In genomic region chr3:4854958-4855566, GRCm38 (mm10) we compare ENCODE assay signal across 28 mouse cellular contexts.
DNase-seq lines count a peak whose midpoint lies in the region; ATAC-seq and TF ChIP-seq lines count a peak whose summit lies in the region.
"Had no signal": no experiment of that assay in that cellular context is flagged by ENCODE, and none has a peak within 500 bp of the region (broad histone marks: within the 10 kb centered on the region; RNA-seq: fewer than 3 reads in every experiment).

No protein-coding gene starts in this region.

- no peaks in the 10 kb centered on the region for H3K9me3 ChIP-seq in hindbrain, embryonic 11.5 days (ENCODE audit: control insufficient read depth, low read length)
- no peaks in the 10 kb centered on the region for H3K9me3 ChIP-seq in hindbrain, embryonic 16.5 days (ENCODE audit: control insufficient read depth, low read length)
- no peaks in the 10 kb centered on the region for H3K9me3 ChIP-seq in midbrain, embryonic 13.5 days
- no peaks in the 10 kb centered on the region for H3K9me3 ChIP-seq in midbrain, embryonic 15.5 days
- no peaks in the 10 kb centered on the region for H3K9me3 ChIP-seq in forebrain, embryonic 14.5 days (replicated peaks; ENCODE audit: control insufficient read depth, low read length)
- H3K9me3 ChIP-seq: liver, embryonic 12.5 days had no signal

- H3K27me3 ChIP-seq in hindbrain, embryonic 11.5 days (ENCODE audit: control insufficient read depth, insufficient read depth, low read length) = no peaks in the 10 kb centered on the region
- H3K27me3 ChIP-seq in hindbrain, embryonic 16.5 days (replicated peaks; ENCODE audit: control insufficient read depth, insufficient read depth, low read length) = no peaks in the 10 kb centered on the region
- no peaks in the 10 kb centered on the region for H3K27me3 ChIP-seq in midbrain, embryonic 13.5 days
- H3K27me3 ChIP-seq in midbrain, embryonic 15.5 days (replicated peaks) = no peaks in the 10 kb centered on the region
- no peaks in the 10 kb centered on the region for H3K27me3 ChIP-seq in forebrain, embryonic 14.5 days (replicated peaks; ENCODE audit: control insufficient read depth, insufficient read depth, low read length)
- H3K27me3 ChIP-seq: liver, embryonic 12.5 days had no signal

- no peak for TF ChIP-seq POLR2A in brain, embryonic 14.5 days (IDR thresholded peaks at IDR 0.05; ENCODE audit: borderline replicate concordance, extremely low read depth, insufficient read depth, insufficient read length, poor library complexity, severe bottlenecking)

- ATAC-seq in hindbrain, embryonic 11.5 days (ENCODE audit: low FRiP score) = peak; percentile 81
- no peak for ATAC-seq in hindbrain, embryonic 16.5 days
- ATAC-seq in midbrain, embryonic 13.5 days = peak; percentile 55; the same call in 1 of the 2 replicates
- ATAC-seq in midbrain, embryonic 15.5 days (replicated peaks) = no peak
- ATAC-seq in forebrain, embryonic 14.5 days = no peak
- ATAC-seq: CD4-positive, CD25-positive, alpha-beta regulatory T cell, adult 4 months; intestine, embryonic 16.5 days; liver, embryonic 12.5 days; liver, postnatal 0 days had no signal

- H3K4me3 ChIP-seq in hindbrain, embryonic 11.5 days (ENCODE audit: low read depth, low read length) = no peak overlapping the region
- H3K4me3 ChIP-seq in hindbrain, embryonic 16.5 days (ENCODE audit: low read length) = no peak overlapping the region
- H3K4me3 ChIP-seq in midbrain, embryonic 13.5 days (replicated peaks) = no peak overlapping the region
- H3K4me3 ChIP-seq in midbrain, embryonic 15.5 days = no peak overlapping the region
- H3K4me3 ChIP-seq in forebrain, embryonic 14.5 days (ENCODE audit: low read depth, low read length) = no peak overlapping the region
- H3K4me3 ChIP-seq: gastrocnemius, adult 2 months; liver, embryonic 12.5 days had no signal

- DNase-seq in hindbrain, embryonic 11.5 days (ENCODE audit: low spot score) = peak; percentile 8
- peak; percentile 52 for DNase-seq in brain, embryonic 14.5 days (ENCODE audit: low read depth)
- DNase-seq in forebrain, embryonic 14.5 days (ENCODE audit: low spot score) = peak; percentile 11
- DNase-seq in kidney, adult 18-20 months = no peak
- DNase-seq: adrenal gland, postnatal 14 days; cerebellum, adult 18-20 months; cerebellum, postnatal 14 days; gastrocnemius, adult 2 months; gastrocnemius, postnatal 36 days; heart, adult 18-20 months; heart, postnatal 36 days; kidney, adult 9 months; kidney, postnatal 10 days; layer of hippocampus, postnatal 36 days; left cerebral cortex, postnatal 4 days; liver, postnatal 0 days; lung, postnatal 36 days; spleen, adult 18-20 months; thymus, adult 18-20 months; thymus, postnatal 36 days had no signal

- no peaks in the 10 kb centered on the region for H3K36me3 ChIP-seq in hindbrain, embryonic 11.5 days (ENCODE audit: control insufficient read depth, insufficient read depth, low read length)
- no peaks in the 10 kb centered on the region for H3K36me3 ChIP-seq in hindbrain, embryonic 16.5 days (ENCODE audit: control insufficient read depth, insufficient read depth, low read length)
- no peaks in the 10 kb centered on the region for H3K36me3 ChIP-seq in midbrain, embryonic 13.5 days
- H3K36me3 ChIP-seq in midbrain, embryonic 15.5 days (replicated peaks) = no peaks in the 10 kb centered on the region
- no peaks in the 10 kb centered on the region for H3K36me3 ChIP-seq in forebrain, embryonic 14.5 days (ENCODE audit: control insufficient read depth, insufficient read depth, low read length)
- H3K36me3 ChIP-seq: liver, embryonic 12.5 days had no signal

- H3K27ac ChIP-seq in hindbrain, embryonic 11.5 days (ENCODE audit: low read depth, low read length) = no peak overlapping the region
- H3K27ac ChIP-seq in hindbrain, embryonic 16.5 days (ENCODE audit: low read depth, low read length) = no peak overlapping the region
- no peak overlapping the region for H3K27ac ChIP-seq in midbrain, embryonic 13.5 days
- H3K27ac ChIP-seq in midbrain, embryonic 15.5 days = no peak overlapping the region
- H3K27ac ChIP-seq in forebrain, embryonic 14.5 days (ENCODE audit: low read depth, low read length) = no peak overlapping the region
- H3K27ac ChIP-seq: gastrocnemius, adult 2 months; liver, embryonic 12.5 days; stomach, postnatal 0 days had no signal

- no peaks in the 10 kb centered on the region for H3K4me1 ChIP-seq in hindbrain, embryonic 11.5 days (replicated peaks; ENCODE audit: control insufficient read depth, insufficient read depth, low read length)
- H3K4me1 ChIP-seq in hindbrain, embryonic 16.5 days (ENCODE audit: control insufficient read depth, insufficient read depth, low read depth, low read length) = no peaks in the 10 kb centered on the region
- no peaks in the 10 kb centered on the region for H3K4me1 ChIP-seq in midbrain, embryonic 13.5 days (replicated peaks)
- H3K4me1 ChIP-seq in midbrain, embryonic 15.5 days = no peaks in the 10 kb centered on the region
- H3K4me1 ChIP-seq in forebrain, embryonic 14.5 days (ENCODE audit: control insufficient read depth, insufficient read depth, low read length) = no peaks in the 10 kb centered on the region; the same call in 1 of the 2 replicates
- H3K4me1 ChIP-seq: liver, embryonic 12.5 days had no signal

- H3K4me2 ChIP-seq in hindbrain, embryonic 11.5 days (replicated peaks; ENCODE audit: low read depth, low read length) = no peak overlapping the region
- no peak overlapping the region for H3K4me2 ChIP-seq in hindbrain, embryonic 16.5 days (ENCODE audit: low read length)
- H3K4me2 ChIP-seq in midbrain, embryonic 13.5 days (replicated peaks) = no peak overlapping the region
- no peak overlapping the region for H3K4me2 ChIP-seq in midbrain, embryonic 15.5 days
- H3K4me2 ChIP-seq in forebrain, embryonic 14.5 days (ENCODE audit: low read length) = no peak overlapping the region
- H3K4me2 ChIP-seq: heart, embryonic 11.5 days; liver, embryonic 12.5 days had no signal

- WGBS in hindbrain, embryonic 11.5 days = 76% methylated on average over 1 of the region's 1 CpGs
- WGBS in hindbrain, embryonic 16.5 days = 55% methylated on average over 1 of the region's 1 CpGs
- WGBS in midbrain, embryonic 13.5 days = 46% methylated on average over 1 of the region's 1 CpGs
- WGBS in midbrain, embryonic 15.5 days = 56% methylated on average over 1 of the region's 1 CpGs
- 15% methylated on average over 1 of the region's 1 CpGs for WGBS in forebrain, embryonic 14.5 days

- no peak overlapping the region for H3K9ac ChIP-seq in hindbrain, embryonic 11.5 days (ENCODE audit: low read depth, low read length)
- no peak overlapping the region for H3K9ac ChIP-seq in hindbrain, embryonic 16.5 days (ENCODE audit: low read depth, low read length)
- H3K9ac ChIP-seq in midbrain, embryonic 13.5 days (replicated peaks) = no peak overlapping the region
- H3K9ac ChIP-seq in midbrain, embryonic 15.5 days = no peak overlapping the region
- no peak overlapping the region for H3K9ac ChIP-seq in forebrain, embryonic 14.5 days (ENCODE audit: low read length)
- H3K9ac ChIP-seq: liver, embryonic 12.5 days; liver, postnatal 0 days had no signal

- TF ChIP-seq CTCF in brain, embryonic 14.5 days (IDR thresholded peaks at IDR 0.05; ENCODE audit: borderline replicate concordance, extremely low read depth, insufficient read depth, insufficient read length) = no peak

Comparison
In these comparisons a context has a peak if more than half of its experiments do, and no peak if none do; other contexts are left out.
1. ATAC-seq: peak in hindbrain, embryonic 11.5 days (single experiment) and midbrain, embryonic 13.5 days (single experiment); none in hindbrain, embryonic 16.5 days (single experiment), midbrain, embryonic 15.5 days (single experiment) and forebrain, embryonic 14.5 days (single experiment).